Mouse (Mus musculus) embryo, embryonic 10 days (tissue): ENCODE data around the gene Bmpr1a.

Experiments
- DNase-seq: peaks from one replicate; pipeline ENCODE4 v3.0.0-alpha.2; 2015; ENCODE audit warnings: low spot score

Gene Bmpr1a

DNA sequence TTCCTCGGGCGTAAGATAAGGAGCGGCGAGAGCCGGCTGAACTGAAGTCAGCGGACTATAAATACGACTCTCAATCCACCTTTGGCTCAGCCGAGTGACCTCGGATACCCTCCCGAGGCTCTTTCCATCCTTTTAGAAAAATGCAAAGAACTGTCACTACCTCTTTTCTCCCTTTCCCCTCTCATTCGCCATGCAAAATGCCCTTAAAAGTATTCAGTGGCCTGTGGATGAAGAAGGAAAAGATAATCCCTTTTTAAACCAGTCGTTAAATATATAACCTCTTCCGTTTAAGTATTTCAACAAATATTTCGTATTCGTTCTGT is at the start of gene Bmpr1a:
TSS of gene Bmpr1a (minus strand) at position 17 of the 323 bp plus-strand sequence.
- DNase-seq = no peak

DNA sequence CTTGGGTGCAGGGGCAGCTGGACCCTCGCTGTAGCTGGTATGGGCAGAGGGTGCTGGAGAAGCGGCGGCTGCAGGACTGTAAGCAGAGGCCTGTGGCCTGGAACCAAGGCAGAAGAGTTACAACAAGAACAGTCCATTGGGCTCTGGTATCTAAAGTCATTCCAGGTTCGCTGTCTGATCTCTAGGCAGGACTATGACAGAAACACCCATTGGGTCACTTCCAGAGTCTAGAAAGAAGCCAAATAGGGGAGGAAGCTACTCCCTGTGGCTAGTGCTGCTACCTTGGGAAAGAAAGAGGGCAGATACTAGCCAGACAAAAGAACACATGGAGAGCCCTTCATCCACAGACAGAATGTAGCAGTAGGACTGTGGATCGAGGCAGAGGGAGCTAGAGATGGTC is 49.1 kb upstream of the Bmpr1a start:
- DNase-seq = no peak

DNA sequence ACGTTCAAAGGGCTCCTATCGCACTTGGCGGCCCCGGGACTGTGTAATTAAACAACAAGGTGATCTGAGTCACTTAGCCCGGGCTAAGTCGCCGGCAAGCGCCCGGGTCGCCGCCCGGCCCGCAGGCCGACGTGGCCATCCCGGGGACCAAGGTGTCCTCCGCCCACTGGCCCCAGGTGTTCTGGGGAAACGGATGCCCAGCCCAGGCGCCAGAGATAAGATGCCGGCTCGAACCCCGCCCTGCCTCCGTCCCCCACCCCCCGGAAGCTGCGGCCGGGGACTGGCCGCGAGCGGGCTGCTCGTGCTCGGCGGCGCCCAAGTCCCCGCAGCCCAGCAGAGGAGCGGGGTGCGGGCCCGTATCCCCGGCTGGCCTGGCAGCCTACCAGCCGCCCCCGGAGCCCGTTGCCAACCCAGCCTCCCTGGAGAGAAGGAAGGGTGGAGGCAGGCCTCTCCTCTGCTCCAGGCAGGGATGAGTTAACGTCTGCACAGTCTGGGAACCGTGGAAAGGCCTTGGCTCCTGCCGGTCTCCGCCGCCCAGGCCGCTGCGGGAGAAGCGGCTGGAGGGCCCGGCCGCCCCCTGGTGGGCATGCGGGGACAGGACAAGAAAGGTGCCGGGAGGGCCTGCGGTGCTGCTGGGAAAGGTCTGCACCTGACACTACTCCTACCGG is 46.0 kb upstream of the Bmpr1a start:
- DNase-seq = peak; percentile 91

DNA sequence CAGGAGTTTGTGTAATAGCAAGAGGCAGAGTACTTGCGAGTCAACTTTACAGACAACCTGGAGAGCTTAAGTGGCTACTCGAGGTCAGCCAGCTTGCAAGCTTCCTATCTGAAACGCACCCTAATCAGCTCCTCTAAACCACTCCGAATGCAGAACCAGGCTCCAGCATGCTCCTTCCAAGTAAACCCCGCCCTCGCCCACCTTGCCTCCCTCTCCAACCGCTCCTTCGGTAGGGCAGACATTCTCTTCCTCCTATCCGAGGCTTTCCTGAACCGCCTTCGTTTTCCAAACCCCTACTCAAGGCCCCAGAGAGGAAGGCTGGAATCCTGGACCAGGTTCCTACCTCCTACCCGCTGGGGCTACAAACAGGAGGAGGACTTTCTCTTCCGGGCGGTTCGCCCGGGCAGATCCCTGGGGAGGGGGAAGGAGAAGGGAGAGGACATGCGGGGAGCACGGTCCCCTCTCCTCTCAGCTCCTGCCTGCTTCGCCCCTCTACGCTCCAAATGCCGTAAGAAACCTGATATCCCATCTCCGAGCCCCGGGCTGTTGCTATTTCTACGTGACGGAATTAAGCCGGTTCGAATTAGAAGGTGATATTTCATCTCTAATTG is 45.4 kb upstream of the Bmpr1a start:
- DNase-seq = peak; percentile 74

DNA sequence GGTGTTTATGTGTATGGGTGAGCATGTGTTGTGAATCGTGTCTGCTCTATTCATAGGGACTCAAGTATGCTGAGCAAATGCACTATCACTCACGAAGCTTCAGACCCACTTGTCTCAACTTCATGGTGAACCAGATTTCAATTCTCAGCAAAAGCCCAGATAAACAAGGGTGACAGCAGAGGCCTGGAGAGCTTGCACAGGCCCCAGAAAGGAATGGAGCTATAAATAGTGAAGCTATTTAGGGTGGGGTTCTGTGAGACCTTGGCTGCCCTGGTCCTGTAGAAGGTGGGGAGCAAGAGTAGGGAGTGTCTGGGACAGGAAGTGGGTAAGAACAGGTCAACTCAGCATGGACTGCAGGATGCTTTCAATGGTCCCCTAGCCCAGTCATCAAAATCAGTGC is 41.4 kb upstream of the Bmpr1a start:
- no peak for DNase-seq

DNA sequence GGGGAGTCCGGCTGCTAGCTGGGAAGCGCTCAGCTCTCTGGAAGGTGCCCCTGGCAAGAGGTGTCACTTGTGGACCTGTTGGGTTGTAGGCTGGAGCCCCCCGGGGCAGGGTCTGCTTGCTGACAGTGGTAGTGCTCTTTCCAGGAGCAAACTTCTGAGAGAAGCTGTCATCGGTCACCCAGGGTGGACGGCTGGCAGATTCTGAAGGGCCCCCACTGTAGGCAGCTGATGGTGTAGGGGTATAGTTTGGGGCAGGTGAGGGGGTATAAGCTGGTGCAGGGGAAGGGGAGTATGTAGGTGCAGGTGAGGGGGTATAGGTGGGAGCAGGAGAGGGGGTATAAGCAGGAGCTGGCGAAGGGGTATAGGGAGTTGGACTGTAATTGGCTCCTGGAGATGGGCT is 40.9 kb upstream of the Bmpr1a start:
- no peak for DNase-seq

DNA sequence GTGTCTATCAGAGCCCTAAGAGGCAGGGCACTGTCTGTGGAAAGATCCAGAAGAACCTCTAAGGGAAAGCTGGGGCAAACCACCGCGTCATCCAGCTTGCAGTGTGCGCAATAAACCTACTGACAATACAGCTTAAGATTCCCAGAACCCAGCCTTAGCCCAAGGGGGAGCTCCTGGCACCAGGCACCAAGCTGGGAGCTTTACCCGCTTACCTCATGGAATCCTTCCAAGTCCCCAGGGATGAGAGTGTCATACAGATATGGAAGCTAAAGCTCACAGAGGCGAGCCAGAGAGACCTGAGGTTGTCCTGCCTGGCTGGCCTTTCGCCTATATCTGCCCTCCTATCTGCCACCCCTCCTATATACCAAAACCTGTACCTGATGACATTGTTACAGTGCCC is 40.5 kb upstream of the Bmpr1a start:
- DNase-seq = no peak

DNA sequence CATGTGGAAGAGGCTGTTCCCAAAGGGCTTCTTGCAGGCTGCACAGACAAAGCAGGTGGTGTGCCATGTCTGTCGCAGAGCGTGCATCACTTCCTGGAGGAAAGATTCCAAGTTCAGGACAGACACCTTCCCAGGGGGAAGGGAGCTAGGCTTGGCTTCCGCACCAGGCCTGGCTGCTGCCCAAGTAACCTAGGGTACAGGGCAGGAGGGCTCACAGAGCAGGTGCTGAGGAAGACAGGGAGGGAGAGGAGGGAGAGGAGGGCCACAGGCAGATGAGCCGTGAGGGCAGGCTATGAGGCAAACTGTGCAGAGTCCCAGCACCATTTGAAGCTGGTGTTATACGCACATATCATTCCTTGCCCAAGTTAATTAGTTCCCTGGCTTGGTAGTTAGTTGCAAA is 38.8 kb upstream of the Bmpr1a start:
- no peak for DNase-seq

DNA sequence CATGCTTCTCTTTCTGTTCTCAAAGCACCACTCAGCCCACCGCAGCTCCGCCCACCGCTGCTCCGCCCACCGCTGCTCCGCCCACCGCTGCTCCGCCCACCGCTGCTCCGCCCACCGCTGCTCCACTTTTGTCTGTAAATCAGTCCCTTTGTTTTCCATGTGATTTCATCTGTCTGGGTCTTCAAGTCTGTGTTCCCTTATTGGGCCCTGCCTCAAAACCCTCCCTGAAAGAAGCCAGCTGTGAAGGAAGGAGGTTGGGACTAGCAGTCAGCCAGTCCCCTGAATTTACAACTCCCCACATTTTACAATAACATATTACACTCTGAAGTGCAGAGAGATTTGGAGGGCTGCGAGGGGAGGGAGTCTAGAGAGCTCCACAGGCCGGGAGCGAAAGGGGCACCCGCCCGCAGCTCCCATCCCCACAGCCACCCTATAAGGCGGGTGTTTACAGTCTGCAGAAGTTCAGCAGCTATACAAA is 37.6 kb upstream of the Bmpr1a start:
- DNase-seq = peak; percentile 36

DNA sequence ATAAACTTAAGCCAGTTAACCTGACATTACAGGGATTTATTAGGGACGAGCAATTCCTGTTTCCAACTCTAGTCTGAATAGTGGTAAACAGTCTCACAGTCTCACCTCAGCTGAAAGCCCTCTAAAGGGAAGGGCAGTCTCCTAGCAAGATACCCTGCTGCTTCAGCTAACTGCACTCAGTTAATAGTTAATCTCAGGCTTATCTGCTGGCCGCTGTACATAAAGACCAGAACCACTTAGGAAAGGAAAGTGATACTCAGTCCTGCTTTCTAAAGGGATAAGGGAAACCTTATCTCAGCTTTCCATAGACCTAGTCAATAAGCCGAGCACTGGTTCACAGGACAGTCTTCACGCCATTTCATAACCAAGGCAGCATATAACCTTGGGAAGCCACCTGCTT is 32.7 kb upstream of the Bmpr1a start:
- no peak for DNase-seq

DNA sequence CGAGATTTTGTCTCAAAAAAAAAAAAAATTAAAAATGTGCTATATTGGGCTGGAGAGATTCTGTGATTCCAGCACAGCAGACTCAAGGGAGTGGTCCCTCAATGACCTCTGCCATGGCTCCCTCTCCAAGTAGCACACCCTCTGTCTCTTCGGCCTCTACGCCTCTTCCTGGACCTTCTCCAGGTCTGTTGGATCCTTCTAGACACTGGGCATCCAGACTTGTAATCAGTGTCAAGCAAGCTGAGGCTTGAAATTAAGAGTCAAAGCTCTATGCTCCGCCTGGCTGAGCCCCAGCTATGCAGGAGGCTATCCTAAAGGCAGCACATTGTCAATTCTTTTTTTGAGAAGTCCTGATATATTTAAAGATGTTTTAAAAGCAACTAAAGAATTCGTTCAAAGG is 30.4 kb upstream of the Bmpr1a start:
- DNase-seq = no peak

DNA sequence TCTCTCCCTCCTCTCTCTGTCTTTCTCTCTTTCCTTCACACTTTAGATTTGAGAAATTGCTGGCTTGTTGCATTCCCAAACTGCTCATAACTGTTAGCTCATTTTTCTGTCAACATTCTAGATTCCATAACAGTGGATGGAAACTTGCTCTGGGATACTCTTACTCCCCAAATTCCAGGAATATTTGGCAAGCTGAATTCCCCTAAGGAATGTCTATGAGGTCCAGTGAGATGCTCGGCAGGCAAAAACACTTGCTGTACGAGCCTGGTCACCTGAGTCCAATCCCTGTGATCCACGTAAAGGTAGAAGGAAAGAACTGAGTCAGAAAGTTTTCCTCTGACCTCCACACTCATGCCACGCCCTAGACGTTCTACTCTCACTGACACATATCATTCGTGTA is 29.4 kb upstream of the Bmpr1a start:
- DNase-seq = no peak

DNA sequence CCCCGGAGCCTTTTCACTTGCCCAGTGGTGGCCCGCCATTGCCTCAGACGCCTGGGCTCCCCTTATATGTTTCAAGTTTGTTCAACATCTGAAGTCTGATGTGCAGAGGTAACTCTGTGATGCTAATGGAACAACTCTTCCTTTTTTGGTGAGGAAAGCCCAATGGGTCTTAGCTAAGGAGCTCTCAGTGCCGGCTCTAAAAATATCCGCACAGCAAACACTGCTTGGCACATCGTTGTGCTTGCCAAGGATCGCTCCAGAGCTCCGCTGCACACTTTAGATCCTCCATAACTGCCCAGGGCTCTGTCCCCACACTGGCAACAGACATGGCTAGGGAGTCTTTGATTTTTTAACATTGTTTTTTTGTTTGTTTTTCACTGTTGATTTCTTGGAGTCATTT is 25.7 kb upstream of the Bmpr1a start:
- no peak for DNase-seq

DNA sequence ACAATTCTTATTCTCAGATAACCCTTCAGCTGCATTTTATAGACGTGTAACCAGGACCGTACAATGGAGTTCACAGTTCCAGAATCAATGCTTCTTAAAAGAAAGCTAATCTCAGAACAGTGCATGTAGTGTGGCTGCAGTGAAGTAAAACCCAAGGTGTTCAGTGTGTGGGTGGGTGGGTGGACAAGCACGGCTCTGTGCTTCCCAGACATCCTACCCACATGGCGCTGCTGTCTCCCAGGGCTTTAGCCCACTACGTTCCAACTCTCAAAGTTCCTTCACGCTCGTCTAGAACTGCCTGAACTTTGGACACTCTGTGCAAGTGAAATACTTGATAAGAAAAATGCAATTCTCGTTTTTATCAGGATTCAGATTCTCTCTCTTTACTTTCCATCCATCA is 19.6 kb upstream of the Bmpr1a start, which contains the start of gene 9230112D13Rik:
TSS of gene 9230112D13Rik (minus strand) at position 101 of the 400 bp plus-strand sequence.
- DNase-seq = no peak

DNA sequence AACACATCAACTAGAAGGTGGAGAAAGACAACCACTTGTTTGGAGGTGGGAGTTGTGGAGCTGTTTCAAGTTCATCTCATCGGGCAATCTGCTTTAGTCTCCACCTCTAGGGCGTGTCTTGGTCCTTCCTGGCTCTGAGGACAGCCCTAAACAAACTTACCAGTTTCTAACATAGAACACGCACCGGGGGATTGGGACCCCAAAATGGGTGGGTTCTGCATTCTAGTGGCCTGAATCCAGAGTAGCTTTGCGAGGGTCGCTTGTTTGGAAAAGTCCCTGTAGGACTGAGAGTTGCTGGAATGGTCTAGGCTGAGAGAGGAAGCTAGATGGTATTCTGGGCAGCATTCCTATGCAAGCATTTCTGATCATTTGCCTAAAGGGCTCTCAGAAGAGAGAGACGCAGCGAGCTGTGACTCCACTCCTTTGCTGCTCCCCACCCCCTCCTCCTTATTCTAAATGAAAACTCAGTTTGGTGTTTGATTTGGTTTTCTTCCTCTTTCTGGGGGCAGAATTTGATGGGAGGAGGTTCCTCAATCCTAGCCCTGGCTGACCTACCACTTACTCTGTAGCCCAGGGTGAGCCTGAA is 14.9 kb upstream of the Bmpr1a start:
- no peak for DNase-seq

DNA sequence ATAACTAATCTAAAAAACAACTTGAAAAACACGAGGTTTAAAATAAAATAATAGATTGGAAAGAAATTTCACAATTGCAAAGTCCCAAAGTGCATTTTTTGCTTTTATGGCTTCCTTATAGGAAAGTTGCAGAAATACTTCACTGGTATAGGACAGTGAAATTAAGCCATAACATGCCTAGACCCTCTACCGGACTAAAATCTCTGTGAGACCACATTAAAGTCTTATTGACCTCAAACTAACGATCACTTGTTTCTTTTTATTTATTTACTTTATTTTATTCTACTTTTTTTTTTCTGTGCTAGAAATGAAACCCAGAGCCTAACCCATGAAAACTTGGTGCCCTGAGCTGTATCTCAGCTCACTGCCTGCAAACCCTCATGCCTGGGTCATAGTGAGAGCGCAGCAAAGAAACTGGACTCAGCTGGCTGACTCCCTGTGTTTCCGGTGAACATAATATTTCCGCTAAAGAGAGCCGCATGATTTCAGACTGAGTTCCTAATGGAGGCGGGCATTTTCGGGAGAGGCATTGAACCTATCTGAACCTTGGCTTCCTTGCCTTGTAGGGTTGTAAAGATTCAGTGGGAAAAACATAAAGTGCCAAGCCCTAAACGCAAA is 13.9 kb upstream of the Bmpr1a start:
- DNase-seq = no peak

DNA sequence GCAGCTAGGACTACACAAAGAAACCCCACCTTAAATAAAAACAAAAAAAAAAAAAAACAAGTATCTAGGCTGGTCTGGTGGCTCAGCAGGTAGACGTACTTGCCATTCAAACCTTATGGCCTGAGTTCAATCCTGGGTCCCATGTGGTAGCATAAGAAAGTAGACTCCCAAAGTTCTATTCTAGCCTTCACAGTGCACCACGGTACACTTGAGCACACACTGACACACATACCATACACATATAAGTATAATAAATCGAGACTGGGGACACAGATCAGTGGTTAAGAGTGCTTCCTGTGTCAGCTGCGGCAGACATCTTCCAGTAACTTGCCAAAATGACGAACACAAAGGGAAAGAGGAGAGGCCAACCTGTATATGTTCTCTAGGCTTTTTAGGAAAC is 12.7 kb upstream of the Bmpr1a start:
- DNase-seq = no peak

DNA sequence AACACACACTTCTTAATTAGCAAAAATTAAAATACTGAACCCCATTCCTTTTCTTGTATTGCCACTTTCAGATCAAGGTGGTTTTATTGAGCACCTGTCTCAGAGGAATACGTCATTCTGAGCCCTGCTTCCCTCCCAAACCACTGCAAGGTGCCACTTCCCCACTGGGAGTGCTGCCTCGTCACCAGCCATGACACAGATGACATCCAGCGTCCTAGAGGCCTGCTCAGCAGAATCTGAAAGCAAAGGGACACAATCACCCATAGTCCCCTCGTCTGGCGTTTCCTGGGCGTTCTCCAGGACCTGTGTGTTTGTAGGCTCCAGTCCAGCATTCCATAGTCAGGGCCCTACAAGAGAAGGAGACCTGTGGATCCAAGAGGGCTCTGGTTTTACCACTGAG is 11.0 kb upstream of the Bmpr1a start:
- DNase-seq = no peak

DNA sequence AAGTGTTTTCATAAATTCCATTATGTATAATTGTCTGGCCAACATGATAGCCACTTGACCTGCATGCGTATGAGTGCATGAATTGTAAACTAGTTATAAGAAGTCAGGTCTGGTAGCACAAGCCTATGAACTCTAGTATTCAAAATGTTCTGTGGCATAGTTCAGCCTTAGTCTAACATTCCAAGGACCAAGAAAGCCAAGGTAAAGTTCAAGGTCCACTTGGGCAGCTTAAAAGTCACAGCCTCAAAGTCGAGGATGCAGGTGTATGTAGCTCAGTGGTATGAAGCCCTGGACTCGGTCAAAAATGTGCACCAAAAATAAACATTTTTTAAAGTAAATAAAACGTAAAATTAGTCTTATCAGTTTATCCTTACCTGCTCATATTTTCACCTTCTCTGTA is 9.5 kb upstream of the Bmpr1a start:
- no peak for DNase-seq

DNA sequence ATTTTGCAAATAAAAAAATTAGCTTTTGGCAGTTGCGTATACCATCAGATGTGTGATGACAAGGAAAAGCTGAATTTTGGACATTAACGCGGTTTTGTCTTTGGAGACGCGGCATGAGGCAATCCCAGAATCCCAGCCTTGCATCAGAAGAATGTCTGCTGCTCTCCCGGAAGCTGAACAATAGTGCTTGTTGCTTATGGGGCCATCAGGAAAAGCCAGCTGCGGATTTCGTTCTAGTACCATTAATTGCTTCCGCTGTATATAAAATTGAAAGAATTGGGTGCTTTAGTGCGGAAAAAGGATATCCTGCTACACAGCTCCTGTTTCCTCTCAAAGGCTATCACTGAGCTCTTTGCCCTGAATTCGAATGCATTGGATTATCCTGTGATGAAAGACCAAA is 8.8 kb upstream of the Bmpr1a start:
- no peak for DNase-seq

DNA sequence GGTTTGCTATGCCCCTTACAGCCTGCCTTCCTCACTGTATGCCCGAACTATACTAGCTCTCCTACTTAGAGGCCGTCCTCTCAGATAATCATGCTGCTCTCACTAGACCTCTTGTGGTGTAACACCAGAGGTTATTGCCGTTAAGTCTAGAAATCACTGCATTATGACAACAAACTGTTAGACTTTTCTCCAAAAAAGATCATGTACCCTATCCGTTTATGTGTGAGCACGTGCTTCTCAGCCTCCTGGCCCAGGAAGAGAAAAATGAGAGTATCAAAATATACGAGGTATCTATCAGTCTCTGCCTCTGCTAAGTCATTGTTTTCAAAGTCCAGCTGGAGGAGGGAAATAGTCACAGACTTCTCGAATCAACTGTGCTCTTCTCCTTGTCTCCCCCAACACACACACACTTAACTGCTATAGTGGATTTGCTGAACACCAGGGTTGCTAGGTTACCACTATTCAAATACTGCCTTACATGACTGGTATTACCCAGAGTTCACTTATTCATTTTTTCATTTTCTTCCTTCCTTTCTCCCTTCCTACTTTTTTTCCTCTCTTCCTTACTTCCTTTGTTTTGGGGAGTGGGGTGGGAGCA is 5.8 kb upstream of the Bmpr1a start:
- no peak for DNase-seq

DNA sequence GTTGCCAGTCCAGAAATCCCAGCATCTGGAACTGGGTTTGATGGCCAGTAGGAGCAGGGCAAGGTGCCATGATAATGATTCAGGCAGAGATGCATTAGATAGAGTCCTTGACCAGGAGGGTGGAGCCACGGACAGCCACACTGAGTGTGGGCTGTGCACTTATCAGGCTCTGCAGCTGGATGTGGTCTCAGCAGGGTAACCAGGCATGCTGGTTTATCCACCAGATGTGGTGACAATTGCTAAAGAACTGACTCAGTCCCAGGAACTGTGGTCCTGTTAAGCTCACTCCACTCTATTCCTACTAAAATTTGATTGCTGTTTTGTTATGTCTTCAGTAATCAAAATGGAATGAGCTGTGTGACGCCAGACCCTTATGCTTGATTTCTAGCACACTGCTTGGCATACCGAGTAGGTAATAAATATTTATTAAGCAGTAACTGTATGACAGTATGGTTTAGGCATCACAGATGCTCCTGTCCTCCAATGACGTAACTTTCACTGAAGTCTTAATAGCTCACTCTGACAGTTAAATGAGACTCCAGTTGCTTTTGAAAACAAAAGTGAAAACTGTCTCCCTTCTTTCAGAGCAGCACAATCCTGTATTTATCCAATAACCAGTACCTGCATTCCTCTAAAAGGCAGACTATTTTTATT is 5.2 kb upstream of the Bmpr1a start:
- DNase-seq = no peak
